8 mouse cellular contexts compared by ENCODE assay signal in genomic region chr5:112848586-112849280, GRCm38 (mm10). TPM values are rescaled to one million over a fixed set of nuclear protein-coding genes. Genes with fewer than 3 reads are reported as not detected.
DNase-seq lines count a peak whose midpoint lies in the region; ATAC-seq lines count a peak whose summit lies in the region.

No protein-coding gene starts in this region.

- H3K4me2 ChIP-seq in embryonic facial prominence, embryonic 12.5 days (replicated peaks), result peak overlapping the region; percentile 40

- no peak for ATAC-seq in embryonic facial prominence, embryonic 12.5 days (ENCODE audit: insufficient number of reproducible peaks, insufficient read depth, low FRiP score, low TSS enrichment)
- no peak for ATAC-seq in megakaryocyte, adult 5-6 weeks (ENCODE audit: poor library complexity, severe bottlenecking)

- no peaks in the 10 kb centered on the region for H3K9me3 ChIP-seq in embryonic facial prominence, embryonic 12.5 days

- WGBS in embryonic facial prominence, embryonic 12.5 days, result 2% methylated on average over 16 of the region's 16 CpGs

- H3K27ac ChIP-seq in embryonic facial prominence, embryonic 12.5 days, result no peak overlapping the region

- peaks cover 40% of the 10 kb centered on the region for H3K4me1 ChIP-seq in embryonic facial prominence, embryonic 12.5 days

- peak; percentile 6 for DNase-seq in NIH3T3 (ENCODE audit: low read depth)
- peak; percentile 66 to 75 for DNase-seq in adrenal gland, postnatal 36 days
- DNase-seq in heart, postnatal 4 days, result peak; percentile 75
- DNase-seq in kidney, postnatal 36 days, result peak; percentile 32 to 67
- peak; percentile 43 for DNase-seq in lung, postnatal 36 days
- DNase-seq in right cerebral cortex, postnatal 4 days, result peak; percentile 56

- peaks cover 23% of the 10 kb centered on the region; the same call in 1 of the 2 replicates for H3K27me3 ChIP-seq in embryonic facial prominence, embryonic 12.5 days

- no peaks in the 10 kb centered on the region for H3K36me3 ChIP-seq in embryonic facial prominence, embryonic 12.5 days

- 0 out of 2 replicates have a peak overlapping the region, but pooled peaks have one; percentile 2 for H3K4me3 ChIP-seq in embryonic facial prominence, embryonic 12.5 days

- no peak overlapping the region for H3K9ac ChIP-seq in embryonic facial prominence, embryonic 12.5 days

RNA-seq across cellular contexts. Expression of gene Myo18b, which starts 47.4 kb away (rescaled TPM):
- under 1 TPM; 0.03 TPM for total RNA-seq in adrenal gland, postnatal 36 days (2021)
- polyA plus RNA-seq in embryonic facial prominence, embryonic 12.5 days (2016; fragmentation: Nextera tagmentation; extraction: Ambion mirVana), result 0.75 and 1.1 TPM in 2 replicates
- total RNA-seq in heart, postnatal 4 days (2021), result 100 to 1,000 TPM; 194 to 208 TPM
- total RNA-seq in megakaryocyte, adult 5-6 weeks (2015), result 0.29 and 0.39 TPM in 2 replicates
- 0.12 and 0.22 TPM in 2 replicates for total RNA-seq in megakaryocyte, adult 5-6 weeks (2017)

Comparison
In these comparisons a context has a peak if more than half of its experiments do, and no peak if none do; other contexts are left out.
1. DNase-seq: peak in every context shown above with its lines; median percentile 75 in heart, postnatal 4 days; 70 in adrenal gland, postnatal 36 days; 56 in right cerebral cortex, postnatal 4 days; 50 in kidney, postnatal 36 days; 43 in lung, postnatal 36 days; 6 in NIH3T3.
2. RNA of gene Myo18b, which starts 47.4 kb away (total RNA-seq): 194 to 208 TPM in heart, postnatal 4 days; 0.12 to 0.39 TPM in megakaryocyte, adult 5-6 weeks and 0.03 TPM in adrenal gland, postnatal 36 days; every median in the first group is over 100 times any median in the second.